ENCODE assay signal across 8 mouse cellular contexts in genomic region chr4:32530921-32531846, GRCm38 (mm10).
DNase-seq lines count a peak whose midpoint lies in the region; ATAC-seq and TF ChIP-seq lines count a peak whose summit lies in the region.

No protein-coding gene starts in this region.

- peak overlapping the region; percentile 50 for H3K9ac ChIP-seq in limb, embryonic 13.5 days
- H3K9ac ChIP-seq in neural tube, embryonic 13.5 days = peak overlapping the region; percentile 68

- peak overlapping the region; percentile 67 for H3K4me2 ChIP-seq in limb, embryonic 13.5 days (replicated peaks)
- peak overlapping the region; percentile 55 for H3K4me2 ChIP-seq in neural tube, embryonic 13.5 days

- WGBS in kidney, adult 2 months = 19% methylated on average over 28 of the region's 28 CpGs
- 8% methylated on average over 28 of the region's 28 CpGs for WGBS in limb, embryonic 13.5 days
- 10% methylated on average over 28 of the region's 28 CpGs for WGBS in neural tube, embryonic 13.5 days

- H3K4me1 ChIP-seq in kidney, adult 2 months (ENCODE audit: control insufficient read depth, insufficient read depth, low read length) = peaks cover 2% of the 10 kb centered on the region; the same call in 1 of the 2 replicates
- H3K4me1 ChIP-seq in limb, embryonic 13.5 days = peaks cover 63% of the 10 kb centered on the region
- peaks cover 91% of the 10 kb centered on the region for H3K4me1 ChIP-seq in neural tube, embryonic 13.5 days (replicated peaks)

- peak overlapping the region; percentile 11; the same call in 1 of the 2 replicates for H3K4me3 ChIP-seq in kidney, adult 2 months (ENCODE audit: insufficient read depth, low read depth, low read length)
- peak overlapping the region; percentile 33 for H3K4me3 ChIP-seq in limb, embryonic 13.5 days
- peak overlapping the region; percentile 19 for H3K4me3 ChIP-seq in neural tube, embryonic 13.5 days

- TF ChIP-seq CTCF in kidney, adult 2 months (conservative IDR thresholded peaks at IDR 0.05; ENCODE audit: insufficient read depth, insufficient read length, low read depth, low read length) = no peak

- ATAC-seq in limb, embryonic 13.5 days (ENCODE audit: low FRiP score, low read depth) = peak; percentile 83
- ATAC-seq in neural tube, embryonic 13.5 days (ENCODE audit: low read depth) = peak; percentile 93
- no peak for ATAC-seq in inflammation-experienced regulatory T-cells, adult 6 months

- no peak overlapping the region for H3K27ac ChIP-seq in kidney, adult 2 months (ENCODE audit: insufficient read depth, low read depth, low read length)
- peak overlapping the region; percentile 44; the same call in 1 of the 2 replicates for H3K27ac ChIP-seq in limb, embryonic 13.5 days
- peak overlapping the region; percentile 96 for H3K27ac ChIP-seq in neural tube, embryonic 13.5 days (replicated peaks)

- H3K27me3 ChIP-seq in kidney, adult 2 months (replicated peaks; ENCODE audit: control insufficient read depth, insufficient read depth, low read length) = no peaks in the 10 kb centered on the region
- no peaks in the 10 kb centered on the region for H3K27me3 ChIP-seq in limb, embryonic 13.5 days
- H3K27me3 ChIP-seq in neural tube, embryonic 13.5 days = no peaks in the 10 kb centered on the region

- H3K9me3 ChIP-seq in limb, embryonic 13.5 days = no peaks in the 10 kb centered on the region
- H3K9me3 ChIP-seq in neural tube, embryonic 13.5 days = no peaks in the 10 kb centered on the region

- no peak for TF ChIP-seq POLR2A in kidney, adult 2 months (IDR thresholded peaks at IDR 0.05; ENCODE audit: low read depth, low read length)

- peak; percentile 64 for DNase-seq in adrenal gland, postnatal 10 days
- DNase-seq in adrenal gland, adult 8-10 months = no peak
- DNase-seq in embryo, embryonic 11.5 days (ENCODE audit: low read depth, low spot score) = peak; percentile 60
- peak; percentile 28 for DNase-seq in heart, adult 8-10 months (ENCODE audit: low spot score)
- peak; percentile 73 for DNase-seq in kidney, adult 2 months

- H3K36me3 ChIP-seq in kidney, adult 2 months (ENCODE audit: control insufficient read depth, insufficient read depth, low read length) = no peaks in the 10 kb centered on the region
- no peaks in the 10 kb centered on the region for H3K36me3 ChIP-seq in limb, embryonic 13.5 days
- no peaks in the 10 kb centered on the region for H3K36me3 ChIP-seq in neural tube, embryonic 13.5 days
